Mouse (Mus musculus) kidney, adult 2 months (tissue): Measurements from ENCODE around the gene Agrp.

Source experiments
- CTCF ChIP-seq: fragments of 200-500 bp; conservative IDR thresholded peaks from 2 replicates; pipeline ENCODE4 v1.5.1; 2011; ENCODE audit warnings: low read depth, mild to moderate bottlenecking, control low read depth, low read length, moderate library complexity, mixed read lengths; ENCODE audit not compliant: insufficient read depth, insufficient read length
- POLR2A ChIP-seq: fragments of 200-500 bp; IDR thresholded peaks from one replicate; pipeline ENCODE4 v1.6.1; 2011; ENCODE audit warnings: low read depth, low read length, control low read depth

GRCm38 (mm10) chr8:105522890-105523289 is 114.3 kb downstream of the Agrp start:
- TF ChIP-seq POLR2A (no peak), CTCF (no peak)
